Mouse (Mus musculus) spleen, adult 2 months (tissue): ENCODE data around the gene Snrnp25.

Experiments
- CTCF ChIP-seq: fragments of 200-500 bp; IDR thresholded peaks from 2 replicates; pipeline ENCODE4 v1.5.1; 2011; ENCODE audit warnings: mild to moderate bottlenecking, inconsistent platforms; ENCODE audit not compliant: insufficient read depth, insufficient read length, insufficient replicate concordance; ENCODE audit errors: extremely low read depth
- POLR2A ChIP-seq: fragments of 200-500 bp; IDR thresholded peaks from 2 replicates; pipeline ENCODE4 v1.6.1; 2011; ENCODE audit warnings: low read depth, low read length, inconsistent platforms

GRCm38 (mm10) chr11:32227041-32227440, 21.8 kb downstream of the Snrnp25 start:
- TF ChIP-seq POLR2A (no peak), CTCF (no peak)
